Mouse (Mus musculus) intestine, embryonic 14.5 days (tissue): ENCODE data around the gene Dock11. TPM values are rescaled to one million over a fixed set of nuclear protein-coding genes. Genes with fewer than 3 reads are reported as not detected.

Experiments
- ATAC-seq: fragments of 200-750 bp; cut with Nextera tagmentation; replicated peaks from 2 replicates; pipeline ENCODE4 v1.8.0; 2017; ENCODE audit warnings: low read depth, moderate number of reproducible peaks, moderate TSS enrichment, moderate library complexity; ENCODE audit not compliant: low FRiP score, low TSS enrichment
- DNase-seq: peaks from one replicate; pipeline ENCODE4 v3.0.0-alpha.2; 2018; ENCODE audit warnings: low spot score
- H3K27ac ChIP-seq: fragments of 300-500 bp; sonication (generic); 2 replicates; pipeline ENCODE4 v1.5.1; 2014; ENCODE audit warnings: low read depth, mild to moderate bottlenecking, control low read depth
- H3K27me3 ChIP-seq: fragments of 300-500 bp; sonication (generic); replicated peaks from 2 replicates; pipeline ENCODE4 v1.6.1; 2014; ENCODE audit warnings: low read length, control low read depth; ENCODE audit not compliant: control insufficient read depth, insufficient read depth
- H3K36me3 ChIP-seq: fragments of 300-500 bp; sonication (generic); 2 replicates; pipeline ENCODE4 v1.6.1; 2014; ENCODE audit warnings: low read length, control low read depth; ENCODE audit not compliant: control insufficient read depth, insufficient read depth
- H3K4me1 ChIP-seq: fragments of 300-500 bp; sonication (generic); replicated peaks from 2 replicates; pipeline ENCODE4 v1.6.1; 2014; ENCODE audit warnings: low read length, control low read depth, mixed read lengths; ENCODE audit not compliant: control insufficient read depth, insufficient read depth
- H3K4me2 ChIP-seq: fragments of 300-500 bp; sonication (generic); 2 replicates; pipeline ENCODE4 v1.6.1; 2014; ENCODE audit warnings: low read length
- H3K4me3 ChIP-seq: fragments of 300-500 bp; sonication (generic); 2 replicates; pipeline ENCODE4 v1.5.1; 2014; ENCODE audit warnings: low read depth, low read length, control low read depth, mixed read lengths
- H3K9ac ChIP-seq: fragments of 300-500 bp; sonication (generic); 2 replicates; pipeline ENCODE4 v1.6.1; 2014; ENCODE audit warnings: mild to moderate bottlenecking, low read length
- H3K9me3 ChIP-seq: fragments of 300-500 bp; sonication (generic); 2 replicates; pipeline ENCODE4 v1.6.1; 2016; ENCODE audit warnings: low read length, control low read depth; ENCODE audit not compliant: control insufficient read depth
- WGBS: fragments of 180-500 bp; shearing (Covaris S2); extraction: QIAGEN DNeasy Blood & Tissue Kit; methylation state at CpG from one replicate; pipeline ENCODE4 v1.1.7; 2014; 5-methylcytosine and 5-hydroxymethylcytosine counted together
- polyA plus RNA-seq: library from polyadenylated mRNA; unstranded; fragments of >200 nt; fragmentation: Nextera tagmentation; extraction: Ambion mirVana; gene quantifications from 2 replicates; pipeline ENCODE4 v1.2.1, GENCODE M21; 2014

Gene Dock11
- 19.0 and 22.3 TPM in 2 replicates for polyA plus RNA-seq

- Histone ChIP-seq H3K9me3 (no peaks in the 10 kb centered on the region), H3K27ac (no peak within 1 kb of the TSS), H3K4me2 (peak within 1 kb of the TSS; percentile 52), H3K27me3 (no peaks in the 10 kb centered on the region), H3K4me1 (no peaks in the 10 kb centered on the region), H3K36me3 (no peaks in the 10 kb centered on the region), H3K9ac (peak within 1 kb of the TSS; percentile 55), H3K4me3 (peak within 1 kb of the TSS; percentile 55)
- WGBS, result 10% methylated on average over 20 of the region's 38 CpGs
- no peak for DNase-seq
- peak; percentile 92 for ATAC-seq
Observed at GRCm38 (mm10) chrX:35888087-35888895, at the start of gene Dock11. Gene Dock11, plus strand, starts transcription at chrX:35888832.

- Histone ChIP-seq H3K27me3 (no peaks in the 10 kb centered on the region), H3K36me3 (no peaks in the 10 kb centered on the region), H3K9ac (no peak overlapping the region), H3K4me3 (no peak overlapping the region), H3K4me2 (no peak overlapping the region), H3K9me3 (no peaks in the 10 kb centered on the region), H3K4me1 (no peaks in the 10 kb centered on the region), H3K27ac (no peak overlapping the region)
- DNase-seq, result no peak
- no peak for ATAC-seq
- WGBS, result 33% methylated on average over 1 of the region's 1 CpGs
Observed at GRCm38 (mm10) chrX:35879703-35880102, 8.9 kb upstream of the Dock11 start.

- Histone ChIP-seq H3K36me3 (no peaks in the 10 kb centered on the region), H3K4me3 (peak overlapping the region; percentile 55), H3K27me3 (no peaks in the 10 kb centered on the region), H3K27ac (no peak overlapping the region), H3K4me2 (peak overlapping the region; percentile 52), H3K9me3 (no peaks in the 10 kb centered on the region), H3K9ac (peak overlapping the region; percentile 55), H3K4me1 (no peaks in the 10 kb centered on the region)
- ATAC-seq, result peak; percentile 74
- peak; percentile 75 for DNase-seq
- 5% methylated on average over 37 of the region's 58 CpGs for WGBS
Observed at GRCm38 (mm10) chrX:35888945-35889799, 540 bp downstream of the Dock11 start.

DNA sequence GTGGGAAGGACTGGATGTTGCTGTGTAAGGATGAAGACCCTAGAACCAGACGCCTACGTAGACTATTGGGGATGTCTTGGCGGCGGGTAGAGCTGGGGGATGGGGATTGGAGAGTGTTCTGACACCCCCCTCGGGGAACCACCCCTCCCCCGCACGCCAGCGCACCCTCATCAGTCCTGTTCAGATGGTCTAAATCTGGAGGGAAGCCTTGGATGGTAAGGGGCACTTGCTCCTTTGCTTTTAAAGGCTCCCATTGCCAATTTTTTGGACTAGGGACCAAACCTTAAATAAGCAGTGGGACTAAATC is 1.1 kb downstream of the Dock11 start:
- DNase-seq (peak; percentile 54), ATAC-seq (no peak)
- Histone ChIP-seq H3K36me3 (no peaks in the 10 kb centered on the region), H3K4me2 (peak overlapping the region; percentile 52), H3K27me3 (no peaks in the 10 kb centered on the region), H3K4me1 (no peaks in the 10 kb centered on the region), H3K9me3 (no peaks in the 10 kb centered on the region), H3K4me3 (peak overlapping the region; percentile 55), H3K9ac (peak overlapping the region; percentile 55; the same call in 1 of the 2 replicates), H3K27ac (no peak overlapping the region)
- WGBS, result 7% methylated on average over 8 of the region's 8 CpGs

- Histone ChIP-seq H3K4me1 (no peaks in the 10 kb centered on the region), H3K9me3 (no peaks in the 10 kb centered on the region), H3K9ac (no peak overlapping the region), H3K36me3 (no peaks in the 10 kb centered on the region), H3K27me3 (no peaks in the 10 kb centered on the region), H3K4me3 (no peak overlapping the region), H3K27ac (no peak overlapping the region), H3K4me2 (no peak overlapping the region)
- WGBS, result 72% methylated on average over 5 of the region's 5 CpGs
- ATAC-seq (no peak), DNase-seq (no peak)
Observed at GRCm38 (mm10) chrX:35891534-35892125, 3.0 kb downstream of the Dock11 start.

DNA sequence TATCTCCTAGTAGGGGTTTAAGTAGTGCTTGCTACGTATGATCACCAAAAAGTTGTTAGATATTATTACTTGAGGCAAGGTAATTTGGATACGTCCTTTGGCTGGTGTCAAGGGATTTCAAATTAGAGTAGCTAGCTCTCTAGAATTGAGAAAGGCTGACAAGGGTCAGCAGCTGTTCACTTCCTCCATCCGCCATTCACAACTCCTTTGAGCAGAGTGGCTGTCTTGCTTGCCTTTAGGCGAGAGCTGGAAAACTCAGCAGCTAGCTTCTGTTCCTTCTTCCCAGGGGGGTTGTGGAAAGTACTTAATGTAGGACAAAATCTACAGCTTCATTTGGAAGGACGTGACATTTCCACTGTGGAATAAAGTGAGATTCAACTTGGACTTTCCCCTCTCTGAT is 3.7 kb downstream of the Dock11 start:
- Histone ChIP-seq H3K36me3 (no peaks in the 10 kb centered on the region), H3K4me3 (no peak overlapping the region), H3K4me1 (no peaks in the 10 kb centered on the region), H3K27ac (no peak overlapping the region), H3K4me2 (no peak overlapping the region), H3K9ac (no peak overlapping the region), H3K9me3 (no peaks in the 10 kb centered on the region), H3K27me3 (no peaks in the 10 kb centered on the region)
- DNase-seq (no peak), ATAC-seq (no peak)
- WGBS, result 79% methylated on average over 5 of the region's 5 CpGs

- ATAC-seq (no peak), DNase-seq (no peak)
- no peak overlapping the region for H3K9ac ChIP-seq
- no peak overlapping the region for H3K27ac ChIP-seq
- H3K36me3 ChIP-seq, result no peaks in the 10 kb centered on the region
- H3K4me1 ChIP-seq, result no peaks in the 10 kb centered on the region; the same call in 1 of the 2 replicates
- 82% methylated on average over 11 of the region's 11 CpGs for WGBS
- no peaks in the 10 kb centered on the region for H3K9me3 ChIP-seq
- no peaks in the 10 kb centered on the region for H3K27me3 ChIP-seq
- no peak overlapping the region for H3K4me2 ChIP-seq
- no peak overlapping the region for H3K4me3 ChIP-seq
Observed at GRCm38 (mm10) chrX:35897648-35898500, 9.2 kb downstream of the Dock11 start.

- H3K36me3 ChIP-seq, result no peaks in the 10 kb centered on the region
- DNase-seq, result no peak
- H3K4me2 ChIP-seq, result no peak overlapping the region
- no peak overlapping the region for H3K4me3 ChIP-seq
- ATAC-seq, result no peak
- 100% methylated on average over 2 of the region's 2 CpGs for WGBS
- H3K27me3 ChIP-seq, result no peaks in the 10 kb centered on the region
- no peak overlapping the region for H3K9ac ChIP-seq
- H3K27ac ChIP-seq, result no peak overlapping the region
- H3K9me3 ChIP-seq, result no peaks in the 10 kb centered on the region
- no peaks in the 10 kb centered on the region; the same call in 1 of the 2 replicates for H3K4me1 ChIP-seq
Observed at GRCm38 (mm10) chrX:35898501-35898766, 9.8 kb downstream of the Dock11 start.
